Mouse (Mus musculus) heart, adult 18-20 months (tissue): ENCODE results near the gene Enoph1. TPM values are rescaled to one million over a fixed set of nuclear protein-coding genes. Genes with fewer than 3 reads are reported as not detected.

ENCODE experiments used
- DNase-seq, 2 experiments: peaks; one replicate each; pipeline ENCODE4 v3.0.0; 2021 to 2022; ENCODE audit warnings: mixed read lengths in 1 of 2
- long read RNA-seq, 2 experiments: library from polyadenylated mRNA; stranded (forward); transcript quantifications; one replicate each; pipeline ENCODE4 v2.0.0; 2021
- total RNA-seq, 2 experiments: library from RNA; stranded (reverse); gene quantifications; 2 replicates each; pipeline ENCODE4 v1.2.3; 2021

Gene Enoph1
- 1 to 10 TPM; 7.1 to 8.3 TPM for total RNA-seq
- long read RNA-seq, experiment 1, transcript Enoph1-202 (6 exons, 1,833 nt) = major isoform, 6 of 6 reads
- long read RNA-seq, experiment 1, partial matches to known transcripts = 0 of 6 reads
- long read RNA-seq, experiment 1, other reads (novel, unspliced or antisense) = 0 of 6 reads
- long read RNA-seq, experiment 2, partial matches to known transcripts = 0 of 3 reads
- long read RNA-seq, experiment 2, other reads (novel, unspliced or antisense) = 0 of 3 reads

DNA sequence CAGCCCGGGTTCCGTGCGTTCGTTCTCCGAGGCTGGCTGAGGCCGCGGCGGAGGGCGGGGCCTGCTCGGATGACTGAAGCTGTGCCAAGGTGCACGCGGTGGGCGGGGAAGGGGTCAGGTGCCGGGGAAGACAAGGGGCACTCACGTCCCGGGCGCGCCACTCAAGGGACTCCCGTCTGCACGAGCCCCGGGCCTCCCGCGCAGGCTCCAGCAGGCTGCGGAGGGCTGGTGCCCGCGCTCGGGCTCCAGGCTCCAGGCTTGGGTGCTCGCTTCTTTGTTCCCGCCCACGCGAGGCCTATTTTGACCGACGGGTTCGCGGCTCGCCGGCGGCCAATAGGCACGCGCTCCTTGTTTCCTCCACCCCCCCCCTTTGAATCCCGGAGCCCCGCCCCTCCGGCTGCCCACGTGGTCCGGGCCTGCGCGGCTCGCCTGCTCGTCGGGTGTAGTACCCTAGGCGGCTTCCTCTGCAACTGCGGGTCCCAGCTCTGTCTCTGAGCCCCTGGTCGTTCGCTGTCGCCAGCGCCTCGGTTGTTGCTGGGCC is at the start of gene Enoph1, which contains the start of gene Hnrnpdl:
Gene Enoph1, plus strand, starts transcription at position 384 of the 541 bp plus-strand sequence.
Gene Hnrnpdl, minus strand, starts transcription at position 63 of the 541 bp plus-strand sequence.
- DNase-seq = peak; percentile 94 to 96

DNA sequence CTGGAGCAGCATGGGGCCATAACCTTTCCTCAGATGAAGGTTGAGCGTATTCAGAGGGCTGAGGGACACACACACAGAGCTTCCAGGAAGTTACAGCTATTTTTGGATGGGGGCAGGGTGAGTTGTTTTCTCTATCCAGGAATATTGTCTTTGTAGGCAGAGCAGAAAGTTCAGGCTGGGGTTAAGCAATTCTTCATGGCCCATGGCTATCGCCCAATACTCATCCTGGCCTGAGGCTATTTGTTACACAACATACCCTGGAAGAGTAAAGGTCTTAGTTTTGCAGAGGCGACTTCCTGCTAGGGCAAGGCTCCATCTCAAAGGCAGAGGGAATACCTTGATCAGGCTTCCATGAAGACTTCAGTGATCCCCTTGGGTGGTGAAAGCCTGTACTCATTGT is 45.6 kb upstream of the Enoph1 start:
- DNase-seq = no peak

DNA sequence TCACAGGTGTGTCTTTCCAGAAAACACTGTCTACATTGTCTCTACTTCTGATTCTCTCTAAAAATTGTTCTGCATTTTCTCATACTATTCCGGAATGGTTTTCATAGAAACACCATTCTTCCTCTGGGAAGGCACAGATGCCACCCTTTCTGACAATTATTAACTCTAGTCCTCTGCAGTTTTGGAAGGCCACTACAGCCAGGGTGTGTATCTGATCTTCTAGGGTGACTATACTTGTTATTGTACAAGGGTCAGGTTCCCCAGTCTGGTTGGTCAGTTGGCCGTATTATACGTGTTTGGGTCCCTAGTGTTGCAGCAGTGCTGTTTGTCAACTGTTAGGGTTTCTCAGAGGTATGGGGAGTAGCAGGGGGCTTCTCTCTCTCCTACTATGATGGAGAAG is 45.1 kb upstream of the Enoph1 start:
- DNase-seq = no peak

GRCm38 (mm10) chr5:100000048-100000447 is 39.7 kb upstream of the Enoph1 start:
- no peak for DNase-seq

DNA sequence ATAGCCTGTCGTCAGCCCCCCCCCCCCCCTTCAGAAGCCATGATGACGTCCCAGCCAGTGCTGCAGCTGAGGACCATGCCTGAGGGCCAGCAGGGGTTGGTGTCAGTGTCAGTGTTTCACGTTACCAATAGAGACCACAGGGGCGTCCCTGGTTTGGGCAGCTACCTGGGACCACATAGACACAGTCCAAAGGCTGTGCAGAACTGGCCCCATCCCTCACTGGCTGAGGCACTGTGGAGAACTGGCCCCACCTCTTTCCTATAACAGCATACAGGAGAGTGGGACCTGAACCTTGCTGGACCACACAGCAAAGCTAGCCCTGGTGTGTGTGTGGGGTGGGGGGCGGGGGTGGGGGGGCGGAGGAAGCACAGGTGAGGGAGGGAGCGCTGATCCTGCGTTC is 39.3 kb upstream of the Enoph1 start:
- DNase-seq = no peak

- DNase-seq = no peak
Measured at GRCm38 (mm10) chr5:100003895-100004294, 35.9 kb upstream of the Enoph1 start.

DNA sequence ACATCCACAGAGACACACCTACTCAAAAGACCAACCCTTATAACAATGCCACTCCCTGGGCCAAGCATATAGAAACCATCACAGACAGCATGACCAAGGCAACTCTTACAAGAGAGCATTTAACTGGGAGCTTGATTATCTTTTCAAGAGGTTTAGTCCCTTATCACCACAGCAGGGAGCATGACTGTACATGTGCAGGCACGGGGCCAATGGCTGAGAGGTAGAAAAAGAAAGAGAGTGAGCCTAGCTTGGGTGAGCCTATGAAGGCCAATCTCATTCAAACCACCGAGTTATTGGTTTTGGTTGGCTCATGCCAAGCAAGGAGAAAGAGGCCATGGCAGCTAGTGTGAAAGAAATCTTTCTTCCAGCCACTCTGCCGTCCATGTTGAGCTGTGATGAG is 34.4 kb upstream of the Enoph1 start:
- no peak for DNase-seq

DNA sequence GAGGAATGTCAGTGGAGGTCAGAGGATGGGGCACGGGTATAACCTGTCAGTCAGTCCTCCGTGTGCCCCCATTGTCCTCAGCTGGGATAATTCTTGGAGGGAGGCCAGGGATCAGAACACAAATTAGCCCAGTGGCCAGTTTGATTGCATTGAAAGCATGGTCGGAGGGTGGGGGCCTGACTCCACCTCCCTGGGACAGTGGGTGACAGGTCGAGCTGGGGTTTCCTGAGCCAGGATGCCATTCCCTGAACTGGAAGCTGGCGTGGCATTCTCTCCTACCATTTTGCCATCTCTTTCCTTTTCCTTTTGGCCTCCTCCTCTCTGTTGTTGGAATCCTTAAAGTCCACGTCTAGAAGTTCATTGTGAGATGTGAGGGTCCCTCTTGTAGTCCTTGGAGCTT is 33.9 kb upstream of the Enoph1 start:
- DNase-seq = no peak

DNA sequence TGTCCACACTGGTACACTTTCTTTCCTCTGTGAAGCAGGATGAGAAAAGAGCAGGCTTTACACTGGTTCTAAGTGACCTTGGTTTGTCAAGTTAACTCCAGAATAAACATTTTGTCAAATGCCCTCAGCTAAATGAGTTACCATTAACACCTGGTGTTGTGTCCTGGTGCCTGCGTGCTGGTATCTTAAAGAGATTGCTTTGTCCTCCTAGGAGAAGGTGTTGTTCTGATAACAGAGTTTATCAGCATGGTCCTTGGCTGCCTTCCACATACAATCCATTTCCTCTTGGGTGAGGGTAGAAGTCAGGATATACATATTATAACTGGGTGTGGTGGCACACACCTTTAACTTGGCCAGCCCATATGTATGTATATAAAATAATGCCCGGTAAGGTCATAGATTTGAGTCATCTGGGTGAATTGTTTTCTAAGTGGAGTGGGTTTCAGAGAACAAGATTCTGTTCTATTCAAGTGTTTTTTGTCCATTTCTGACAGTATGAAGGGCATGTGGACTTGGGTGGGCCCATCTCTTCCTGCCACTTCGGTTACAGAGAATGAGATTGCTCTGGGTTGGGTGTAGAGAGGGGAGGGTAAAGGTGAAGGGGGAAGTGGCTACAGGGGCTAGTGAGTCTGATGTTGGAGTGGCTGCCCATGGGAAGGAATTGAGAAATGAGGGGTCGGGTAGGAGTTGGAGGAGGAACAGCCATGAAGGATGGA is 33.3 kb upstream of the Enoph1 start:
- DNase-seq = no peak

DNA sequence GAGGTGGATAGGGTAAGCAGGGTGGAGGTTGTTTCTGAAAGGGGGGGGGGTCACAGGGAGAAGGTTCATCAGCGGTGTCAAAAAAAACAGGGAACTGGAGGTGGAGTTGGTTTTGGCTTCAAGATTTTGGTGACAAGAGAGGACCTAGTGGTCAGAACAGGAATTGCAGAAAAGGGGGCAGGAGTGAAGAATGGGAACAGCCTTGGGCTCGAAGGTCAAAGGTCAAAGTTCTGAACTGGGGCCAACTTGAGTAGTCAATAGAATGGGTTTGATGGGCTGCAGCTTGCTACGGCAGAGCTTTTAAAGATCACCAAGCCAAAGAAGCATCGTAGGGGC is 32.8 kb upstream of the Enoph1 start:
- no peak for DNase-seq

DNA sequence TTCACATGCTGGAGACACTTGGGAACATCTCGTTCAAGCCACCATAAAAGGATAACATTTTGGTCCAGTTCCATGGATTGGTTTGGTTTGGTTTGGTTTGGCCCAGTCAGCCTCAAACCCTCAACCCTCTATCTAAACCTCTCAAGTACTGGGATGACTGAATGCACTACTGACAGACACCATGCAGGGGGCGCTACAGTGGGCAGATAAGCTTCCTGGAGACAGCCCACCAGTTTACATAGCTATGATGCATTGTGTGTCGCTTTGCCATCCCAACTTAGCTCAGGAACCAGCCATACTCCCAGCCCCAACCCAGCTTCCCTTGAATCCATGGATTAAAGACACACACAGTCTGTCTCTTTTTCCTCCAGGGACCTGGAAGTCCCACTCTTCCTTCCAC is 31.3 kb upstream of the Enoph1 start:
- no peak for DNase-seq

- no peak for DNase-seq
Measured at GRCm38 (mm10) chr5:100012599-100012998, 27.2 kb upstream of the Enoph1 start.

- DNase-seq = no peak
Measured at GRCm38 (mm10) chr5:100020089-100020488, 19.7 kb upstream of the Enoph1 start.

DNA sequence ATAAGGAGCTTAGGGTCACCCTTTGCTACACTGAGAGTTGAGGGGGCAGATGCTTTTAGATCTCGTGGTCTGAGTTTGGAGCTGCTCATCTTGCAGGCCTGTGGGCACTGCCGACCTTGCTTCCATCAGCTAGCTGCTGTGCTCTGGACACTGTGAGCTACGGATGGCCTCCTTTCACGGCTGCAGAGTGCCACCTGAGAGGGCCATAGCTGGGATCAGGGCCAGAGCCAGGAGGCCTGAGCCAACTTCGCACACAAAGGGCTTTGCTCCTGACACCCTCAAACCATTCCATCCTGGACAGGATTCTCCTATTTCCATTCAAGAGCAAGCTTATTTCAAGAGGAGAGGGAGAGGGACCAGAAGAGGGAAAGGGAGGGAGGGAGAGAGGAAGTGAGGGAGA is 15.4 kb upstream of the Enoph1 start:
- DNase-seq = no peak

DNA sequence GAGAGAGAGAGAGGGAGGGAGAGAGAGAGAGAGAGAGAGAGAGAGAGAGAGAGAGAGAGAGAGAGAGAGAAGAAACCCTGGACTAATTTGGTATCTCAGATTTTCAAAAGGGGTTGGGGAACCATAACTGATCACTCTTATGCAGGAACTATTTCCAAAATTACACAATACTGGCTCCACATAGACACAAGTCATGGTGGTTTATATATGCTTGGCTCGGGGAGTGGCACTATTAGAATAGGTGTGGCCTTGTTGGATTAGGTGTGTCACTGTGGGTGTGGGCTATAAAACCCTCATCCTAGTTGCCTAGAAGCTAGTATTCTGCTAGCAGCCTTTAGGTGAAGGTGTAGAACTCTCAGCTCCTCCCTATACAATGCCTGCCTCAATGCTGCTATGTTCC is 14.9 kb upstream of the Enoph1 start:
- no peak for DNase-seq

DNA sequence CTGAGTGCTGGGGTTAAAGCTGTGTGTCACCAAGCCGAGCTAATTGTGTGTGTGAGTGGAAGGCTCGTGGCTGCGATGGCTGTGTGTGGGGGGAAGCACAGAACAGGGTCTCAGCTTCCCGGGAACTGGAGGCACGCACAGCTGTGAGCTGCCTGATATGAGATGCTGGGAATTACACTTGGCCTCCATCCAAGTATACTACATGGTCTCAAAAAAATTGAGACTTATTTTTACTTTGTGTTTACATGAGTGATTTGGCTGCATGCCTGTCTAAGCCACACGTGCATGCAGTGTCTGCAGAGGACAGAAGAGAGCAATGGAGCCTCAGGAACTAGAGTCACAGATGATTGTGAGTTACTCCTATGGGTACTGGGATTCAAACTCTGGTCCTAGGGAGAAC is 9.7 kb upstream of the Enoph1 start:
- DNase-seq = peak; percentile 36 to 41

GRCm38 (mm10) chr5:100032107-100032506 is 7.7 kb upstream of the Enoph1 start:
- DNase-seq = no peak

DNA sequence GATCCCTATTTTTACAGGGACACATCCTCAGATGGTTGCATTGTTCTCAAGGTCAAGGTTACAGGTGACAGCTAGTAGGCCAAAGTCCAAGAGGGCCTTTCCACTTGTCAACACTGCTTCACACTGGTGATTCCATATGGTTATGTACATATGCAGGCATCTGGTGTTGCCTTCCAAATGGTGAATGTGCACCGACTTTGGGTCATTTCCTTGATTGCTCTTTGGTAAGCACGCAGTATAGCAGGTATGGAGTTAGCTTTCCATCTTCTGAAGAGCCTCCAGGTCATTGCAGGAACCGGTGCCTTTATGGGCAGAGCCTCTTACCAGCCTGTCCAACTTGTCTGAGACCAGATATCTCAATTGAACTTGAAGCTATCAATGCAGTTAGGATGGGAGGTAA is 7.1 kb upstream of the Enoph1 start:
- DNase-seq = no peak

DNA sequence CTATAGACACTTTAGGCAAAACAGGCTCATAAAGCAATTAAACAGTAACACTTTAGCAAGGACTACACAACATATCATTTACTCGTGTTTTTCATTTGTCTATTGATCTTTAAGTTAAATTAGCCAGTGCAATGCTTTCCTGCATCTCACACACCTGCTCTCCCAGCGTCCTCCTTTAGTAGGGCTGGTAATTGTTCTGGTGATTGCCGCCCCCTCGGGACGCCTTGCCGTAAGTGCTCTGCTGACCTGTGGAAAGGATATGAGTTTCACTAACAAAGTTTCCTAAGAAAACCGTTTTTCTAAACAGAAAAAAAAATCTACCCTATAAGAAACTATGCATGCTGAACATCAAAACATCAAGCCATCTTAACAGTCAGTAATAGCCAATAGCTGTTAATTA is 3.8 kb upstream of the Enoph1 start:
- DNase-seq = no peak

GRCm38 (mm10) chr5:100036681-100037080 is 3.1 kb upstream of the Enoph1 start:
- peak in 1 of 2 experiments; percentile 23 for DNase-seq

DNA sequence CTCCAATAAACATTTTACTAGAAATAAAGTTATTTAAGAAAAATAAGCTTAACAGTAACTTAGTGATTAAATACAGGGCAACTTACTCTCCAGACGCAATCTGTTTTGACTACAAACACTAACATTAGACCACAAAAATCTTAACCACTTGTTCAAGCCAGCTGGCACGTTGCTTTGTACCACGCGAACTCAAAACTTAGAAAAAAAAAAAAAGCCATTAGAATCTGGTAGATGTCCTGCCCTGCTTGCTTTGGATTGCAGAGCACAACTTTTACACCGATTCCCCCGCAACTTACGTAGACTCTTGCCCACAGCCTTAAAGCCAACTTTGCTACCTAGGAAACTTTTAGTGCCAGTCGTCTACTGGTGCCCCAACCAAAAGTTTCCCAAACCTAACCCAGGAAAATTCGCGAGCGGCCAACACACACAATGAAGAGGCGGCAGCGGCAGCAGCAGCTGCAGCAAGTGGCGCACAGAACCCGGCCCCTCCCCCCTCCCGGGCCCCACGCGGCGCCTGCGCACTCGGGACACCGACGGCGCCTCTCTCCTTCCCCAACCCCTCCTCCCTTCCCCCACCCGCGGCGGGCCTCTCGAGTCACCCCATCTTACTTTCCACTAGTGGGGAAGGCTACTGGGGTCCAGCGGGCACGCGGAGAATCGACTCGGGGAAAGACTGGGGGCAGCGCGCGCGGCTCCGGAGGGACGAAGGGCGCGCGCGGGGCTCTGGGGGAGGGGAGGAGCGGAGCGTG is 1.6 kb upstream of the Enoph1 start:
- peak; percentile 92 to 95 for DNase-seq

DNA sequence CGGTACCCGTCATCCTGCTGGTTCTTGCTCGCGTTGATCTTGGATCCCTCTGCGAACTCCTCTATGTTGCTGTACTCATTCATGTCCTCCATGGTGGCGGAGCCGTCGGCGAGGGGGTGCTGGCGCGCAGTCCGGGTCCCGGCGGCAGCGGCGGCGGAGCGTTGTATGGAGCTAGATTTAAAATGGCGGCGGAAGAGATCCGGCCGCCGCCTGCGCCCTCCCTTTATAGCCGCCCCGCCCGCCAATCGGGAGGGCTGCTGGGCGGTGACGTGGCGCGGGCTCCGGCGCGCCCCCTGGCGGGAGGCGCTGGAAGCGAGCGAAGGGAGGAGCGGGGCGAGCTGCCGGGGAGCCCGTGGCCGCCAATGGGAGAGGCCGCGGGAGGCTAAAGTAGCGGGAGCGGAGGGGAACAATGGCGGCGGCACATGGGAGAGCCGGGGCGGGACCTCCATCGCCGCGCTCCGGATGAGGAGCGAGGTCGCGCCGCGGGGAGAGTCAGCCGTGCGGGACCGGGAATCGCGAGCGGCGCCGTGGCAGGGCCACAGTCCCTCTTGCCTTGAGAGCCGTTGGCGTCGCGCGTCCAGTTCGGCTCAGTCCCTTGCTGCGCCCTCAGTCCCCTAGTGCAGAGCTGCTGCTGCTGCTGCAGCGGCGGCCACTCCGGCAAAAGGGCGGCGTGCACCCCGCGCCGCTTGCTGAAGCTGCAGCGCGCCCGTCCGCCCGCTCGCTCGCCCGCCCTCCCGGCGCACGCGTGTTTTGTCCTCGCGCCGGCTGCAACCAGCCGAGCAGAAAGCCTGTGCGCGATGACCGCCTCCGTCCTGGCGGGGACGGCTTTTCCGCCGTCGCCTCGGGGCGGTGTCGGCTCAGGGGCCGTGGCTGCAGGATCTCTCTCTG is 827 bp upstream of the Enoph1 start:
- peak; percentile 96 to 97 for DNase-seq
